Mouse (Mus musculus) midbrain, embryonic 14.5 days (tissue): ENCODE results near the gene Por. TPM values are rescaled to one million over a fixed set of nuclear protein-coding genes. Genes with fewer than 3 reads are reported as not detected.

Source experiments
- ATAC-seq: fragments of 200-750 bp; cut with Nextera tagmentation; 2 replicates; pipeline ENCODE4 v1.8.0; 2017; ENCODE audit warnings: moderate number of reproducible peaks, moderate library complexity; ENCODE audit not compliant: low FRiP score, low TSS enrichment
- DNase-seq: peaks from one replicate; pipeline ENCODE4 v3.0.0-alpha.2; 2015
- H3K27ac ChIP-seq: fragments of 300-500 bp; sonication (generic); replicated peaks from 2 replicates; pipeline ENCODE4 v1.5.1; 2014; ENCODE audit warnings: mild to moderate bottlenecking, low read depth, low read length, moderate library complexity
- H3K27me3 ChIP-seq: fragments of 300-500 bp; sonication (generic); 2 replicates; pipeline ENCODE4 v1.6.1; 2014; ENCODE audit warnings: low read length, control low read depth, mixed read lengths; ENCODE audit not compliant: control insufficient read depth, insufficient read depth
- H3K36me3 ChIP-seq: fragments of 300-500 bp; sonication (generic); 2 replicates; pipeline ENCODE4 v1.6.1; 2014; ENCODE audit warnings: low read length, control low read depth; ENCODE audit not compliant: control insufficient read depth, insufficient read depth
- H3K4me1 ChIP-seq: fragments of 300-500 bp; sonication (generic); 2 replicates; pipeline ENCODE4 v1.6.1; 2014; ENCODE audit warnings: mild to moderate bottlenecking, antibody characterized with exemption, low read length, control low read depth; ENCODE audit not compliant: control insufficient read depth, insufficient read depth
- H3K4me2 ChIP-seq: fragments of 300-500 bp; sonication (generic); 2 replicates; pipeline ENCODE4 v1.6.1; 2014; ENCODE audit warnings: mild to moderate bottlenecking, low read length, moderate library complexity
- H3K4me3 ChIP-seq: fragments of 300-500 bp; sonication (generic); replicated peaks from 2 replicates; pipeline ENCODE4 v1.5.1; 2014; ENCODE audit warnings: low read depth, low read length
- H3K9ac ChIP-seq: fragments of 300-500 bp; sonication (generic); replicated peaks from 2 replicates; pipeline ENCODE4 v1.6.1; 2014; ENCODE audit warnings: mild to moderate bottlenecking, low read length, moderate library complexity
- H3K9me3 ChIP-seq: fragments of 300-500 bp; sonication (generic); 2 replicates; pipeline ENCODE4 v1.6.1; 2016; ENCODE audit warnings: low read length, control low read depth, mixed read lengths; ENCODE audit not compliant: control insufficient read depth
- WGBS: fragments of 180-500 bp; shearing (Covaris S2); extraction: QIAGEN DNeasy Blood & Tissue Kit; methylation state at CpG from one replicate; pipeline ENCODE4 v1.1.7; 2014; 5-methylcytosine and 5-hydroxymethylcytosine counted together
- polyA plus RNA-seq: library from polyadenylated mRNA; unstranded; fragments of >200 nt; fragmentation: Nextera tagmentation; extraction: Ambion mirVana; gene quantifications from 2 replicates; pipeline ENCODE4 v1.2.1, GENCODE M21; 2014

The Por gene
- polyA plus RNA-seq, 1 experiment from 2014 or later = 96.8 TPM

GRCm38 (mm10) chr5:135632797-135633144, 37.1 kb upstream of the Por start:
- no peaks in the 10 kb centered on the region for H3K27me3 ChIP-seq
- H3K27ac ChIP-seq = peak overlapping the region; percentile 93
- peaks cover 10% of the 10 kb centered on the region; the same call in 1 of the 2 replicates for H3K4me1 ChIP-seq
- peak; percentile 86 for ATAC-seq
- H3K36me3 ChIP-seq = peaks cover 27% of the 10 kb centered on the region
- under 1% methylated on average over 21 of the region's 21 CpGs for WGBS
- peak overlapping the region; percentile 86 for H3K4me3 ChIP-seq
- no peaks in the 10 kb centered on the region for H3K9me3 ChIP-seq
- peak overlapping the region; percentile 81 for H3K9ac ChIP-seq
- peak overlapping the region; percentile 74 for H3K4me2 ChIP-seq
- DNase-seq = no peak

DNA sequence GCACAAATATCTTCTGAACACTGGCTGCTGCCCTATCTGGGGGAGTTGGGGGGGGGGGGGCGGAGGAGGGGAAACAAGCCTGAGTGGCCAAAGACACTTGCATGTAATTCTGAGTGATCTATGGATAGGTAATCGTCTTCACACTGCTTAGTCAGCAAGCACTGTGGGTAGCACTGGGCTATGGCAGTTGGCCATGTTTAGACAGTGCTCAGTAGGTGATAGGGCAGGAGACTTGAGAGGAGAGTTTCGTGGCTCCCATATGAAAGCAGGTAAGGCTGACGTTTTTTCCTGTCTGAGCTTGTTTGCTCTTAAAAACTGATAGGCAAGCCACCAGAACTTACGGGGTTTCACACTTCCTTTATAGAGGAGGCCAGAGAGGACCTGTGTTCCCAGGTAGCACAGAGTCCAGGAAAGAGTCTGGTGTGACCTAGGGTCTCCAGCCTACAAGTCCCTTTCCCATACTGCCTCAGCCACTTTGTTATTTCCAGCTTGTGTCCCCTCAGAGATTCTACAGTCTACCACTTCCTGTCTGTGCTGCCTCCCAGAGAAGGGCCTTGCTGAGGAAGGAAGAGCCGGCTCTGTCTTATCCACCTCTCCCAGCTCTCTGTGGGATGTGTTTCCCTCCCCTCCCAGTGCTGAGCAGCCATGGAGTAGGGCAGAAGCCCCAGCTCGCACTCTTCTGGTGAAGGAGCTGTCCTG, 29.9 kb upstream of the Por start:
- H3K9ac ChIP-seq = no peak overlapping the region
- no peaks in the 10 kb centered on the region for H3K27me3 ChIP-seq
- no peaks in the 10 kb centered on the region for H3K9me3 ChIP-seq
- peaks cover 73% of the 10 kb centered on the region for H3K36me3 ChIP-seq
- ATAC-seq (no peak), DNase-seq (no peak)
- H3K4me3 ChIP-seq = no peak overlapping the region
- no peak overlapping the region for H3K4me2 ChIP-seq
- H3K27ac ChIP-seq = no peak overlapping the region
- 88% methylated on average over 7 of the region's 7 CpGs for WGBS
- no peaks in the 10 kb centered on the region for H3K4me1 ChIP-seq

DNA sequence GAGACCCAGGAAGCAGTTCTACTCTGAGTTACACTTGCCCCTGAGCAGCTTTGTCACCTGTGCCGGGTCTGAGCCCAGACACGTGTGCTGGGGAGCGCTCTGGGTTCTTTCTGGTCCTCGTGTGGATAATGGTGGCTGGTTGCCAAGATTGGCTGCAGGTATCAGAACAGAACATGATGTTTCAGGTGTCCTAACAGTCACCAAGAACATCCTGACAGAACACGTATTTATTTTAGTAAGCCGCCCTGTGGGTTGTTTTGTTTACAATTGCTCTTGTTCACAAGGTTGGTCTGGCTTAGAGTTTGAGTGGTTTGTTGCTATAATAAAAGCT, 29.4 kb upstream of the Por start:
- H3K4me1 ChIP-seq = no peaks in the 10 kb centered on the region
- DNase-seq = no peak
- H3K9me3 ChIP-seq = no peaks in the 10 kb centered on the region
- H3K36me3 ChIP-seq = peaks cover 68% of the 10 kb centered on the region
- H3K27me3 ChIP-seq = no peaks in the 10 kb centered on the region
- H3K4me3 ChIP-seq = no peak overlapping the region
- H3K4me2 ChIP-seq = no peak overlapping the region
- no peak for ATAC-seq
- no peak overlapping the region for H3K27ac ChIP-seq
- 94% methylated on average over 6 of the region's 6 CpGs for WGBS
- no peak overlapping the region for H3K9ac ChIP-seq

DNA sequence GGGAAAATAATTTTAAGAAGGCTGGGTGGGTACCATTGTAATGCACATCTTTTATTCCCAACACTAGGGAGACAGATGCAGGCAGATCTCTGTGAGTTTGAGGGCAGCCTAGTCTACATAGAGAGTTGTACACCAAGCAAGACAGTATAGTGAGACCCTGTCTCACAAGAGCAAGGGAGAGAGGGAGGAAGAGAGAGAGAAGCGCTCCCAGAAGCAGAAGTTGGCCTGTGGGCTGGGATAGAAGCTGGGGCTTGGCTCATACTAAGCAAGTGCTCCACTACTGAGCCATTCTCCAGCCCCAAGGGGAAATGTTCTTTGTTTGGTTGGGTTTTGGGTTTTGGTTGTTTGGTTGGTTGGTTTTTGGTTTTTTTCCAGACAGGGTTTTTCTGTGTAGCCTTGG, 28.8 kb upstream of the Por start:
- Histone ChIP-seq H3K27me3 (no peaks in the 10 kb centered on the region), H3K9ac (no peak overlapping the region), H3K4me2 (no peak overlapping the region), H3K4me1 (no peaks in the 10 kb centered on the region), H3K9me3 (no peaks in the 10 kb centered on the region), H3K36me3 (peaks cover 62% of the 10 kb centered on the region), H3K4me3 (no peak overlapping the region), H3K27ac (no peak overlapping the region)
- 100% methylated on average over 1 of the region's 1 CpGs for WGBS
- DNase-seq = no peak
- no peak for ATAC-seq

DNA sequence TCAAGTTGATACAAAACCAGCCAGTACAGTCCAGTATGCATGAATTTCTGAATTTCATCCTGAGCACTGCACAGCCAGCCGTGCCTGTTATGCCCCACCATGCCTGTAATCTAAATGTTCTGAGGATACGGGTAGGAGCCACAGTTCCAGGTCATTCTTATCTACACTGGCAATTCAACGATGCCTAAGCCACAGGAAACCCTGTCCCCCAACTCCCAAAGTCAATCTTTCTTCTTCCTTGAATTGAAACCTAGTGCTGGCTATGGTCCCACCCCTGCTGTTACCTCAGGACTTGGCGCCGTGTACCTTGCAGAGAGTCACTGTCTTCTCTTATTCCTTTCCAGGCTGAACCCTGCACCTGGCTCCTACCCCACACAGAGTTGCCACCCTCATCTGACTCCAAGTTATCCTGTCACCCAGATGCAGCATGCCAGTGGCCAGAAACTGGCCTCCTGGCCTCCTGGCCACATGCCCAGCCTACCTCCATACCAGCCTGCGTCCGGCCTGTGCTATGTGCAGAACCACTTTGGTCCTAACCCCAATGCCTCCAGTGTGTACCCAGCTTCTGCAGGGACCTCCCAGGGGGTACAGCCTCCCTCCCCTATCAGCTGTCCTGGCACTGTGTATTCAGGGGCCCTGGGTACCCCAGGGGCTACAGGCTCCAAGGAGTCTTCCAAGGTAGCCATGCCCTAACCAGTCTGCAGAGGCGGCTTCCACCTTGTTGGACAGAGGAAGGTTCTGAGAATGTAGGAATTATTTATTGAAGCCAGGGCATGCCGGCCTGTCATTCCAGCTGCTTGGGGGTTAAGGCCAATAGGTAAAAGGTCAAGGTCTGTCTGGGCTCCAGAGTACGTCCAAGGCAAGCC, 26.9 kb upstream of the Por start:
- no peaks in the 10 kb centered on the region for H3K4me1 ChIP-seq
- peaks cover 44% of the 10 kb centered on the region for H3K36me3 ChIP-seq
- H3K27me3 ChIP-seq = no peaks in the 10 kb centered on the region
- H3K9ac ChIP-seq = no peak overlapping the region
- no peak overlapping the region for H3K4me2 ChIP-seq
- H3K27ac ChIP-seq = no peak overlapping the region
- 86% methylated on average over 10 of the region's 10 CpGs for WGBS
- H3K9me3 ChIP-seq = no peaks in the 10 kb centered on the region
- no peak for ATAC-seq
- no peak for DNase-seq
- H3K4me3 ChIP-seq = no peak overlapping the region

GRCm38 (mm10) chr5:135643552-135643842, 26.3 kb upstream of the Por start:
- no peak for DNase-seq
- WGBS = 96% methylated on average over 1 of the region's 1 CpGs
- no peaks in the 10 kb centered on the region for H3K27me3 ChIP-seq
- no peaks in the 10 kb centered on the region for H3K4me1 ChIP-seq
- no peak overlapping the region for H3K4me2 ChIP-seq
- ATAC-seq = no peak
- H3K27ac ChIP-seq = no peak overlapping the region
- no peak overlapping the region for H3K9ac ChIP-seq
- H3K4me3 ChIP-seq = no peak overlapping the region
- H3K9me3 ChIP-seq = no peaks in the 10 kb centered on the region
- H3K36me3 ChIP-seq = peaks cover 38% of the 10 kb centered on the region

DNA sequence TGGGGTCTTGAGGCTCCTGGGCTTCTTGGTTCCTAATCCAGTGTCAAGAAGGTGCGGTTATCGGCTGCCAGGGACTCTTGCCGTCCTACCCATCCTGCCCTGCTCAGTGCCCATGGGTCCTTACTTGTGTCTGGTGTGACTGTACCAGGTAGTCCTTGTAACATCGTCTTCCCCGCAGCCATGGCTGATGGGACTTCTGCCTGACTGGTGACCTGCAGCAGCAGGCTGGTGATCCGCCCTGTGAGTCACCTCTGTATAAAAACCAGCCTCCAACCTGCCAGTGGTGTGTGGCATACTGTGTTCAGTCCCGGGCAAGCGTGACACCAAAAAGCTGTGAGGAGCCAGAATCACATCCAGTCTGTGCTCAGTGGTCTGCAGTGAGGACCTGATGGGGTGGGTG, 26.0 kb upstream of the Por start:
- Histone ChIP-seq H3K27me3 (no peaks in the 10 kb centered on the region), H3K9ac (no peak overlapping the region), H3K4me1 (no peaks in the 10 kb centered on the region), H3K27ac (no peak overlapping the region), H3K4me3 (no peak overlapping the region), H3K4me2 (no peak overlapping the region), H3K36me3 (peaks cover 34% of the 10 kb centered on the region), H3K9me3 (no peaks in the 10 kb centered on the region)
- DNase-seq (no peak), ATAC-seq (no peak)
- 92% methylated on average over 8 of the region's 8 CpGs for WGBS

DNA sequence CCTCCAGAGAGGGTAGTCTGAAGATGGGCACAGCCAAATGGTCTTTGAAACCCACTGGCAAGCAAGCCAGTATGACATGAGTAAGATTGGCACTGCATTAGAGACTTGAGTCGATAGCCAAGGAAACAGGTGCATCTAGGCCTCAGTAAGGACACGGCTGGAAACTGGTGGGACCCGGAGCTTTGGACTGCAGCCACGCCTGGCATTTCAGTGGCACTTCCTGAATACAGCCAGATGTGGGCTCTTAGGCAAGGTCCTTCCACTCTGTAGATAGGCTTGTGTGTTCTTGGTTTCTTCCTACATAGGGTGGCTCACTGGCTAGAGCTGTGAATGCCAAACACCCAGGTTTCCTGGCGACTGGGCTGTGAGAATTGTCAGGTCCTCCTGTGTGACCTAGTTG, 24.5 kb upstream of the Por start:
- H3K4me3 ChIP-seq = no peak overlapping the region
- no peak overlapping the region for H3K27ac ChIP-seq
- WGBS = 91% methylated on average over 5 of the region's 5 CpGs

GRCm38 (mm10) chr5:135646038-135646437, 23.8 kb upstream of the Por start:
- 88% methylated on average over 6 of the region's 6 CpGs for WGBS
- no peak overlapping the region for H3K4me2 ChIP-seq
- no peak for ATAC-seq
- H3K4me1 ChIP-seq = no peaks in the 10 kb centered on the region
- no peaks in the 10 kb centered on the region for H3K9me3 ChIP-seq
- no peaks in the 10 kb centered on the region for H3K27me3 ChIP-seq
- peaks cover 17% of the 10 kb centered on the region for H3K36me3 ChIP-seq
- no peak overlapping the region for H3K27ac ChIP-seq
- DNase-seq = no peak
- no peak overlapping the region for H3K4me3 ChIP-seq
- H3K9ac ChIP-seq = no peak overlapping the region

More for the DNA sequence above, 24.5 kb upstream of the Por start:
- no peak overlapping the region for H3K4me2 ChIP-seq
- H3K27me3 ChIP-seq = no peaks in the 10 kb centered on the region
- H3K9me3 ChIP-seq = no peaks in the 10 kb centered on the region
- H3K36me3 ChIP-seq = peaks cover 20% of the 10 kb centered on the region
- no peaks in the 10 kb centered on the region for H3K4me1 ChIP-seq
- ATAC-seq = no peak
- no peak overlapping the region for H3K9ac ChIP-seq
- DNase-seq = no peak
